Mouse (Mus musculus) neural tube, embryonic 10.5 days (tissue): ENCODE data around the gene AI597479.
"Not testable (repeated sequence)": the region's sequence is repeated elsewhere in the genome, so short reads cannot be mapped to it uniquely, and the experiment has no call there.

ENCODE experiments used
- DNase-seq: peaks from one replicate; pipeline ENCODE4 v3.0.0-alpha.2; 2017; ENCODE audit warnings: low spot score; ENCODE audit errors: extremely low spot score

AI597479 gene

DNA sequence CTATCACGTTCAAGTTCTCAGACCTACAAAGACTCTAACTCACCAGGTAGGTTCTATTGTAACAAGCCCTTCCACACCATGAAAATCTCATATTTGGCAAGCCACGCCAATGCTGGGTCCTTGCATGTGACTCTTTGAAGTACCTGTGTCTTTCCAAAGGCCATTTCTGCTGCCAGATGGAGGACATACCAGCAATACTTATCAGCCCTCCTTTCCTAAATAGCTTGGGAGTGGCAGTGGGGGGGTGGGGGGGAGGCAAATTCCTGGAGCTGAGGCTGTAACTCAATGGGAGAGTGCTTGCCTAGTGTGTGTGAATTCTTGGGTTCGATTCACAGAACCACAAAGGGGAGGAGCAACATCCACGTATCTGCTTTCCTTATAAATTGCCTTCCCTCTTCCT, 26.2 kb downstream of the AI597479 start:
- no peak for DNase-seq

DNA sequence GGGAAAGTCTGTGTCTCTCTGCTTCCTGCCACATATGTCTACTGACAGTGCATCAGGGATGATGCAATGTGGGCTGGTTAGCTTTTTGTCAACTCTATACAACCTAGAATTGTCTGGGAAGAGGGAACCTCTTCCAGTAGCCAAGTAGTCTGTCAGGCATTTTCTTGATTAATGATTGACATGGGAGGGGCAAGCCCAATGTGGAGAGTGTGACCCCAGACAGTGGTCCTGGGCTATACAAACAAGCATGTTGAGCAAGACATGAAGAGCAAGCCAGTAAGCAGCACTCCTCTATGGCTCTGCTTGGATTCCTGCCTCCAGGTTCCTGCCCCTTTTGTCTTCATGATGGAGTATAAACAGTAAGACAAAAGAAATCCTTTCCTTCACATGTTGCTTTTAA, 28.7 kb downstream of the AI597479 start:
- peak; percentile 8 for DNase-seq

DNA sequence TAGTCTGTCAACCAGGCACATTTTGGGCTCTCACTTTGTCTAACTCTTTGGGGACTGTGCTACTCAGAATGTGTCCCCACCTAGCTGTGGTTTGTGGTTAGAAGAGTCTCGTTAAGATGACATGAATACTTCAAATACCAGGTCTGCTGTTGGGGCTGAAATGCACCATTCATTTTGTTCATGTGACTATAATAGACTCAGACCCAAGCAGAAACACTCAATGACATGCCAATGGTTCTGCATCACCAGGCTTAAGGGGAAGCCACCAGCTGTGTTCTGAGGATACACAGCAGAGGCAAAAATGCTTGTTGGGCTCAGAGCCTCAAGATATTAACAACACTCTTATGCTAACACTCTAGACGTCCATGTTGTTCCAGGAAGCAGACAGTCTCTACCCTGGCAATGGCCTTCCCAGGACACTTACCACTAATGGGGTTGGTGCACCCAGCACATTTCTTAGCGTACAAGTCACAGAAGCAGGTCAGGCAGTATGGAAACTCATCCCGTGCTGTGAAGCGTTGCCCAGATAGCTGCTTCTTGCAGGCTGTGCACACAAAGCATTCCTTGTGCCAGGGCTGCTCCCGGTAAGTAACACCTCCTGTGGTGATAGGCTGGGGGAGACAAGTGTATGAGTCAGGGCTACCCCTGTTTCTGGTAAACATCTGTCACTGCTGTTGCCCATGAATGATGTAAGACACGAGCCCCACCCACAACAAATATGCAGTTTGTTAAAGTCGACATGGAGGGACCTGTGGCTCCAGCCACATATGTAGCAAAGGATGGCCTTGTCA, 29.5 kb downstream of the AI597479 start:
- peak; percentile 8 for DNase-seq

DNA sequence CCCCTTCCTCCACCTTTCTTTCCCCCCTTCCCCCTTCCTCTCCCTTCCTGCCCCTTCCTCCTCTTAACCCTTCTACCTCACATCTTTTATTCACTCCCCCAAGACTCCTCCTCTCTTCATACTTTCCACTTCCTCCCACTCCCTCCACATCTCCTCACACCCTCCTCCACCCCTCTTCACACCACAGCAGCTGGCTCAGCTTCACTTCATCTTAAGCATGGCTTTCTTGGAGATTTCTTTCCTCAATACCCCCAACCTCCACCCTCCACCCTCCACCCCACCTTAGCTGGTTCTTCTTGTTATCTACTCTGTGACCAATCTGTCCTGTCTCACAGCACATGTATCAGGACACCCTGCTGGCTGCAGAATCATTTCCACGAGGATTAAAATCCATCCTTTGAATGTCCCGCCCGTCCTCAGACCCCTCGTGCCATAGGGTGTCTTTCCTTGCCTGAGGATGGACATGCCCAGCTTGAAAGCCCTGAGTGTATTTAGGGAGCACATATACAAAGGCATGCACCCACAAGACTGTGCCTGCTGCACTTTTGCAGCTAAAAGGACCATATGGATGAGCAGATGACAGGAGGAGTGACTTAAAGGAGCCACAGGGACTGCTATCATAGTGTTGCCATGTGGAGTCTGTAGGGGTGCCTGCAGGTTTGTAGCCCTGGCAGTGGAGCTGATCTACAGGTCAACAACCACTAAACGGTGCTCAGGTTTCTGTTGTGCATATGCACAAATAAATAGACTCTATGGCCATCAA, 31.9 kb downstream of the AI597479 start:
- DNase-seq: no peak

DNA sequence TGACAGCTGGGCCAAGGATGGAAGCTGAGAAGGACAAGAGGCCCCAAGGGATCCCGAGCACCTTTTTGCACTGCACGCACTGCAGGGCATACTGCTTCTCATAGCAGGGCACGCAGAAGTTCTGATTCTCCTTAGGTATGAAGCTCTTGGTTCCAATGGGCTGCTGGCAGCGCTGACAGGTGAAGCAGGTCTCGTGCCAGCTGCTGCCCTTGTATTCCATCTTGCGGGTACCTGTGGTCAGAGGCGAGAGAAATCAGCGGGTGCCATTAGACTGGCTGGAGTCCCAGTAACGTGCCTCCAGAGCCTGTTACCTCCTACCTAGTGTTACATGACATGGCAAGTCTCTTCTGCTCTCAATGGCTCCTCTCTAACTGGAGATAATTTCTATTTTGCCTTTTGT, 33.1 kb downstream of the AI597479 start:
- no peak for DNase-seq

DNA sequence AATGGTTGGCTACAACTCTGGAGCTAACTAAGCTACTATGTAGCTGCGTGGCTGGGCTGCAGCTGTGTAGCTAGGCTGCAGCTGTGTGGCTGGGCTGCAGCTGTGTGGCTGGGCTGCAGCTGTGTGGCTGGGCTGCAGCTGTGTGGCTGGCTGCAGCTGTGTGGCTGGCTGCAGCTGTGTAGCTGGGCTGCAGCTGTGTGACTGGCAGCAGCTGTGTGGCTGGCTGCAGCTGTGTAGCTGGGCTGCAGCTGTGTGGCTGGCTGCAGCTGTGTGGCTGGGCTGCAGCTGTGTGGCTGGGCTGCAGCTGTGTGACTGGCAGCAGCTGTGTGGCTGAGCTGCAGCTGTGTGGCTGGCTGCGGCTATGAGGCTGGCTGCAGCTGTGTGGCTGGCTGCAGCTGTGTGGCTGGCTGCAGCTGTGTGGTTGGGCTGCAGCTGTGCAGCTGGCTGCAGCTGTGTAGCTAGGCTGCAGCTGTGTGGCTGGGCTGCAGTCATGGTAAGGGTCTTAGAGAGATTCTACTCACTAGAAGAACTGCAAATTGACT, 38.0 kb downstream of the AI597479 start:
- DNase-seq: not testable (repeated sequence)

DNA sequence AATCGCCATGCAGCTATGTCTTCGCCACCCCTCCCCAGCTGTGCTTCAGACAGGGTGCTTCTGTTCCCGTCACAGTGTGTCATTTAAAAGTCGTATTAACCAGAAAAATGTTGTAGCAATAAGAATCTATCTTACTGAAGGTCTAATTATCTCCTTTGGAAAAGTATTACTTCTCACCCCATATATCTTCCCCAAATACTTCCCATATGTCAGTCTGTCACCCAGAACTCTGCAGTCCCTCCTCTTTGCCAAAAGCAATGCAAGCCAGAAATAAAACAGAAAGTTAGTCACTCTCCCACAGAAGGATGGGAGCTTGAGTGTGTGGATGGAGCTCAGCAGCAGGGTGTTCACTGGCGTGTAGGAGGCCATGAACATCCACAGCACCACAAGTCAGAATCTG, 38.8 kb downstream of the AI597479 start:
- no peak for DNase-seq

DNA sequence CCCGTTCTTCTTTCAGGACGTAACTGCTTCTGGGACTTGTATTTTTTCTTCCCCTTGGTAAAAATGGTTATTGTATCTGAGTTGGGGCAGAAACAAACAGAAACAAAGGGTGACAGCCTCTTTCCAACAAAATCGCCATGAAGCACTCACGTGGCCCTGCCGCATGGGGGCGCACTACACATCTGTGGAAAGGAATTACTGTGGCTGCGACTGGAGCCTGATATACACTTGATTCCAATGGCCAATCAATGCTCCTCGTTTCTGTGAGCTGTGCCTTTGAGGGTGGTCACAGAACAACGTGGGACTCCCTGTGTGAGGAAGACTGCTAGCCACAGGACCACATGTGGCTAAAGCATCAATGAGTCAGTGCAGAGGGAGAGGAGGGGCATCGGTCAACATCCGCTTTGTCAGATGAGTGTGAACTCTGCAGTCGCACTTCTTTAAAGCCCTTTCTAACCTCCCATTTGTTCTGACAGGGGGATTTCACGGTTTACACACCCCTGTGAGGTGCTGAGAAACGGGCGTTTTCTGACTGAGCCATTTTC, 39.8 kb downstream of the AI597479 start:
- no peak for DNase-seq

DNA sequence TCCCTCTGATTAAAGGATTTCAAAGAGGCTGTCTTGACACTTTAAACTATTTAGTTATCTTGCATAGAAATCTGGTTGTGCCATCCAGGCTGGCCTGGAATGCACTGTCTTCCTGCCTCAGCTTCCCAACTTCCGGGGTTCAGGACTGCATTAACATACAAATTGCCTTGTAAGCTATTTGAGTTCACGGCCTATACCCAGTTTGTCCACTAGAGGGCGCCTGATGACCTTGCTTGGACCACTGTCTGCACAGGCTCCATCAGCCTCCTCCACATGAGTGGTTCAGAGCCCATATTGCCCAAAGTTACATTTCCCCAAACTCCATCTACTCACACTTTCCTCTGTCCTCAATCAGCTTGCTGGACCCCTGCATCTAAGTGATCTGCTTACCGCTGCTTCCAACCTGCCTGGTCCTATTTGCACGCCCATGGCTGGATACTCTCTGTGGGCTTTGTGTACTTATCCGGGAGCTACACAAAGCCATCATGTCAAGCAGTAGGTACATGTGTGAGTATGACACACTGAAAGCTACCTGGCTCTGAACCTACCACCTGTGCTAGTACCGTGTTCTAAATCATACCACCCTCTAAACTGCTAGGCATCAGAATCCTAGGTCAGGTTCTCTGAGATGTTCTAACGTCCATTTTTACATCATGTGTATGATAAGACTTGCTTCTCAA, 41.2 kb downstream of the AI597479 start:
- peak; percentile 96 for DNase-seq

DNA sequence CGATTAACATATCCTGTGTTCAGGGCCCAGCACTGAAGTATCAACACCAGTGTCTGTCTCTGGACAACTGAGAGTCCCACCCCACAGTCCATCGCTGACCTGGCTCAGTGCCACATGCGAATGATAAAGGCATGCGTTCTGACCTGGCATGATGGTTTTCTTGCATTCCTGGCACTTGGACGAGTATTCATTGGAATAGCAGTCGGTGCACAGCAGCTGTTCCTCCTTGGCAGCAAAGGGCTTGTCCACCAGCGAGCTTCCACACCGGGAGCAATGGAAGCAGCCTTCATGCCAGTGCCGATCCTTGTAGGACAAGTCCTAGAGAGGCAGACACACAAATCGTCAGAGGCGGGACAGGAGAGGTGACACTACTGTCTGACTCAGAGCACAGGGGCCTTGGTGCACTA, 43.0 kb downstream of the AI597479 start:
- DNase-seq: no peak

DNA sequence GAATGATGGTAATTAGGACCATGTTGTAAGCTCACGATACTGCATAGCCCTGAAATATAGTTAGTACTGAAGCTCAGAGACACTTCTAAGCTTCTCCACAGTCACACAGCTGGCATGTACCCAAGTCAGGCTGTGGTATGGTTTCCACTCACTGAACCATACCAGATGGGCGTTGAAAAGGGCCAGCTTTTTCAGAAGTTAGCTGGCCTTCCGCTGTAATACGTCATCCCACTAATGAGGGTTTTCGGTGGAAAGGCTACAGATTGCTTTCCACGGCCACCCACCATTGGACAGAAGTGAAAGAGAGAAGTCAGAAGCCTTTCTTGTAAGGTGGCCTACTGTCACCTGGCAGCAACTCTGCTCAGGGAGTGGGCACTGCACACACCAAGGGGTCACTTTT, 44.3 kb downstream of the AI597479 start:
- DNase-seq: no peak

DNA sequence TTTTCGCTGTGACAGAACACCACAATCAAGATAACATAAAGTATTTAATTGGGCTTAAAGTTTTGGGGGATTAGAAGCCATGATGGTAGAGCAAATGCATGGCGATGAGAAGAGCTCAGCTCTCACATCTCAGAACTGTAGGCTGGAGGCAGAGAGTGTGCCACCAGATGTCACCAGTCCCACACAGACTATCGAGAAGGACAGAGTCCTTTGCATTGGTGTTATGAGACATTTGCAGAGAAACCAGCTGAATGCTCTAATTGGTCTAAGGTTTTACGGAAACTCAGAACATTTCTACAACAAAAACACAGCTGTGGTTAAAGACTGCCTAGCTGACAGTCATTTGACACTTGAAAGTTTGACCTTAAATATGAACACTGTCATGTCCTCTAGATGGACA, 44.8 kb downstream of the AI597479 start:
- no peak for DNase-seq

DNA sequence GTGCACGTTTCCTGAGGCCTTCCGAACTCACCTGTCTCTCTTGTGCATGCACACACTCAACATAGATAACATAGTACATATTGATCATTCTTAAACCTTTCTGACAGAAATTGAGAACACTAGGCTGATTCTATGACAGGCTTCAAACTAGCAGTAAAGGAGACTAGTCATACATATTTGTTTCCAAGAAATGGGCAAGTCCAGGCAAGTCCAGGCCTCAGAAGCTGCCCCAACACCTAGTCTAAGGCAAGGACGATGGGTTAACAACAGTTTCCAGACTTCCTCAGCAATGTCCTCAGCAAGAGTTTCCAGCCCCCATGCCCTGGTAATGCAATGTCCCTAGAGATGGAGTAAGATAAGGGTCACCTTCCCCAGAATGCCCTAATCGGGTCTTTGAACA, 45.3 kb downstream of the AI597479 start:
- DNase-seq: no peak

DNA sequence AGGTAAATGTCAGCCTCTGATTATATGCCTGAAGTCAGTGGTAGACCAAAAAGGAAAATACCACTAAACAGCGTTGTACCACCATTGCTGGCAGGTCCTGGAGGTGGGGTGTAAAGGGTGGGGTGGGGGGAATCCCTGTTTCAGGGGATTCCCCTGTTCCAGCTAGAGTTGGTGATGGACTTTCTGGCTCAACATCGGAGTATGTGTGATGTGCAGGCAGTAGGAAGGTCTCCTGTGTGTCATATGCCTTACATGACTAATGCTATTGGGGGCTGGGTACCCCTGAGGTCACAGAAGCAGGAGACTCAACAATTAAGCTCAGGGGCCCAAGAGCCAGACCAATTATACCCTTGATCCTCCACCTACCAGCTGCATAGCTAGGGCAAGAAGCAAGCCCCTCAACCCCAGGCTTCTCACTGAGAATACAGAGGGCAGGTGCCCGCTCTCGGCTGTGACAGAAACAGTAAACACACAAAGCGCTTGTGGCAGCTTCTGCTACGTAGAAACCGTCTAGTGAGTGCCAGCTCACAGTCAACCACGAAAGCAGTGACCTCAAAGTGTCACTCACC, 45.9 kb downstream of the AI597479 start:
- DNase-seq: no peak

DNA sequence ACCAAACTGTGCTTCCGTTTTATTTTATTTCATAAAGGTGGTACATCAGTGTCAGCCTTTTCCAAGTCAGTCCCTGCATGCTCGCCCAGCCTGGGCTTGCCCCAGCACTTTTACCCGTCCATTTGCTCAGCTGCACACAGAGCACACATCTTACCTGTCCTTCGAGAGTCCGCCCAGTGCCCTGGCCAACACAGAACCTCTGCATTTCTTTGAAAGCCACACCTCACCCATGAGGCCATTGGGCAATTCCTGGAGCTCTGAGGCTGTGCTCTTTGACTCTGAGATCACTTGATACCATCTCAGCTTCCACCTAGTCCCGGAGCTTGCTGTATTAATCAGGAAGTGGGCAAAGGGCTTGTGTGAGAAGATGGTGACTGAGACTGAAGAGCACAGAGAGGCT, 46.9 kb downstream of the AI597479 start:
- no peak for DNase-seq

DNA sequence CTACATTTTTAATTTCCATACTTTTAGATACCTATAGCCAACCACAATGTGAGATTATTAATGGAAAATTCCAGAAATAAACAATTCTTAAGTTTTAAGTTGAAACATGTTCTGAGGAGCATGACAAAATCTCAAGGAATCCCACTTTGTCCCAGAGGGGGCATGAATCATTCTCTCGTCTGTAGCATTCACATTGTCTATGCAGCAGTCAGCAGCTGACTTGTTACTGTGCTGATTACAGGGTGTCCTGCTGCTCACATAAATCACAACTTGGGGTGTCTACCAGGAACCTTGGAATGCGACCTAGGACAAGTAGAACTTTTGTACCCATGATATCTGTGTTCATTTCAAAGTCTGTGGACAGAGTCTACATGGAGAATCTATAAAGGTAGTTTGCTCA, 49.0 kb downstream of the AI597479 start:
- DNase-seq: no peak

DNA sequence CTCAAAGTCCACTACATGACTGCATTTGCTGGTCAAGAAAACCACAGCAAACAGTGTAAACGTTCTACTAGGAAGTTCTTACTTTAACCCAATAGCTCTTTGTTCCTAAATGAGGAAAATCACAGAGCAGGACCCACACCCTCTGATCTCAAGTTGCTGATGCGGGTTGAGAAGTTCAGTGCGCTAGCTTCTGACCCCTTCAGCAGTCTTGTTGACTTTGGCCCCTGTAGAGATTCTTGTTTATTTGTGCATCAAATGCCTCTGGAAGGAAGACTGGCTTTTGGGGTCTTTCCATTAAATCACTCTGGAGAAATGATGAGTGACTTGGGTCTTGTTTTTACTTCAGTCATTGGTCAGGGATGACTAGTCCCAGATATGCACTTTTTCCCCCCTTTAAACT, 51.7 kb downstream of the AI597479 start:
- DNase-seq: no peak

DNA sequence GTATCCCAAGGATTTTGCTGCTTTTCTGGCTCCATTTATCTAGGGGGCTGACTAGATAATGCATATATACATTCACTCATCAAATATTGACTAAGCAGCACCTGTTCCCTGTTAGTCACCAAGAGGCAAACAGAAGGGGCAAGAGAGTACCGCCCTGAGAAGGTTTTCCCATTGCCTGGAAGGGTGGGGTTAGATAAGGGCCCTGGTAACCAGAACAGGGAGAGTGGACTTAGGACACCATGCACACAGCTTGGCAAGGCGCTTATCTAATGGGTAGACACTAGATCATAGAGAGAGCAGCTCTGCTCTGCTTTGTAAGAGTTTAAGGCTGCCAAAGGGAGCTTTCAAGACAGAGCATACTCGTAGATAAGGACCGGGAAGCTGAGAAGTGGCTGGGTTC, 54.1 kb downstream of the AI597479 start:
- no peak for DNase-seq

DNA sequence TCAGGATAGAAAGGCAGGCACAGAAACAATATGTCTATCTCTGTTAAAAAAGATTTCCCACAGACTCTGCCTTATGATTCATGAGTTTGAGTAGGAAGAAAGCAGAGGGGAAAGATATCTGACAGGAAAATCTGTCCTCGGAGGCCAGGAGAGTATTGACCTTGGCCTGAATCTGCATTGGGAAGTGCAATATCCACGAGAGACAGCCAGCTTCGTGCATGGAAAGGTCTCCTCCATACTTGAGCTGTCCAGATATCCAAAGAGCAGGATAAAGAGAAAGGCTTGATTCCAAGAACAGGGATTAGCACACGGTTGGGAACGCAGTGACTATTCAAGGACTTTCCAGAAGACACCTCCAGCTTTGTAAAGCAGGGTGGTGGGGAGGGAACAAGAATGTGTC, 55.0 kb downstream of the AI597479 start:
- DNase-seq: no peak

DNA sequence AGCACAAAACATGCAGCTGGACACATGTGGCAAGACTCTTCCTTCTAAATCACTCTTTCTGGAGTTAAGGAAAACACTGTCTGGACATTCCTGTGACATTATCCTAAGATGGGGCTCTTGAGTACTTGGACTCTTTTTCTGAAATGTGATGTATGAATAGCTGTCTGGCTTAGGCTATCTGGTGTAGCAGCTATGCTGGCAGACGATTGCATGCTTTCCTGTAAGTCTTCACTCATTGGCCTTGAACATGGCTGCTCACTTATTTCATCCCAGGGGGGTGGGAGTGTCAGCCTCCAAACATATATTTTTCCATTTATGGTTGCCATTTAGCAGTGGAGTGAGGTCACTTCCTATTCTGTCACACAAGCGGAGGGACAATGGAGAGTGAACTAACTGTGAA, 56.0 kb downstream of the AI597479 start:
- DNase-seq: no peak

DNA sequence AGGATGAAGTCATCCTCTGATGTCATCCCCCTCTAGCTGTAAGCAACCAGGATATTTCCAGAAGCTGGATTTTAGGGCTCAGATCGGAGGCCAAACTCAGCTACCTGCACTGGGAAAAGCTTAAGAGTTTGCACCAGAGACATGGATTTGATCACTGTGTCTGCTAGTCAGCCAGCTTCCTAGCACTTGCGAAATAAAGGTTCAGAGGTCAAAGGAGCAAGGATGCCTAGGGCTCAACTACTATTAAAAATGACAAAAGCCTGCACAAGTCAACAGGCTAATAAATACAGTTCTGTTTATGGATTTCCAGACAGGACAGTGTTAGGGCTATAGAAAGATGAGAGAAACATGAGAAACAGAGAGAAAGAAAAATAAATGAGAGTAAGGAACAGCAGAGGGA, 59.4 kb downstream of the AI597479 start:
- DNase-seq: no peak
